Mouse (Mus musculus): ENCODE measurements around the gene Gm10142.
"Not testable (repeated sequence)": the region's sequence is repeated elsewhere in the genome, so short reads cannot be mapped to it uniquely, and the experiment has no call there.

Gm10142 gene

GRCm38 (mm10) chr10:77741924-77742688, 26.5 kb downstream of the Gm10142 start, which contains the start of gene Gm18596:
Gene Gm18596, minus strand, starts transcription at chr10:77742638.
- peak; percentile 76 to 78 for DNase-seq

- peak; percentile 57 to 64 for DNase-seq
These were observed 35.1 kb downstream of the Gm10142 start for GRCm38 (mm10) chr10:77750686-77751085.

- not testable (repeated sequence) for DNase-seq
These were observed 35.6 kb downstream of the Gm10142 start, which contains the start of gene Gm9736 for GRCm38 (mm10) chr10:77751254-77751653. Gene Gm9736, minus strand, starts transcription at chr10:77751354.

- DNase-seq, result not testable (repeated sequence)
These were observed 36.7 kb downstream of the Gm10142 start for GRCm38 (mm10) chr10:77752312-77752711.

GRCm38 (mm10) chr10:77753448-77753847, 37.8 kb downstream of the Gm10142 start:
- no peak for DNase-seq

- DNase-seq, result not testable (repeated sequence)
These were observed 44.0 kb downstream of the Gm10142 start, which contains the start of gene Gm3233 for GRCm38 (mm10) chr10:77759582-77759981. Gene Gm3233, minus strand, starts transcription at chr10:77759682.
